Mouse (Mus musculus): Measurements from ENCODE around the gene Ralbp1.

- TF ChIP-seq MAX (IDR thresholded peaks at IDR 0.05) (no peak), CTCF (IDR thresholded peaks at IDR 0.05; ENCODE audit: control insufficient read depth, insufficient read depth, insufficient read length) (peak; percentile 26), MYOG (IDR thresholded peaks at IDR 0.05; ENCODE audit: control insufficient read depth, extremely low read depth, insufficient read length) (no peak), MYOD1 (IDR thresholded peaks at IDR 0.05; ENCODE audit: control insufficient read depth, insufficient read length, low read depth) (no peak), USF1 (IDR thresholded peaks at IDR 0.05; ENCODE audit: low read depth) (no peak), FOSL1 (IDR thresholded peaks at IDR 0.05; ENCODE audit: insufficient read depth, low read length, poor library complexity, severe bottlenecking) (no peak)
These were observed 15.5 kb downstream of the Ralbp1 start for GRCm38 (mm10) chr17:65870146-65870545.
